Mouse (Mus musculus) testis, adult 10 weeks (tissue): ENCODE data around the gene Sugp2. TPM values are rescaled to one million over a fixed set of nuclear protein-coding genes. Genes with fewer than 3 reads are reported as not detected.

Experiments used
- polyA plus RNA-seq: library from polyadenylated mRNA; stranded (reverse); fragments of 350-450 nt; fragmentation: Illumina TruSeq; extraction: RNeasy Lipid Tissue Mini Kit (QIAGEN cat#74804); gene quantifications from one replicate; pipeline ENCODE4 v1.2.3, GENCODE M21; 2014; ENCODE audit warnings: low read depth, low replicate concordance

Gene Sugp2
- 123 TPM for polyA plus RNA-seq

DNA sequence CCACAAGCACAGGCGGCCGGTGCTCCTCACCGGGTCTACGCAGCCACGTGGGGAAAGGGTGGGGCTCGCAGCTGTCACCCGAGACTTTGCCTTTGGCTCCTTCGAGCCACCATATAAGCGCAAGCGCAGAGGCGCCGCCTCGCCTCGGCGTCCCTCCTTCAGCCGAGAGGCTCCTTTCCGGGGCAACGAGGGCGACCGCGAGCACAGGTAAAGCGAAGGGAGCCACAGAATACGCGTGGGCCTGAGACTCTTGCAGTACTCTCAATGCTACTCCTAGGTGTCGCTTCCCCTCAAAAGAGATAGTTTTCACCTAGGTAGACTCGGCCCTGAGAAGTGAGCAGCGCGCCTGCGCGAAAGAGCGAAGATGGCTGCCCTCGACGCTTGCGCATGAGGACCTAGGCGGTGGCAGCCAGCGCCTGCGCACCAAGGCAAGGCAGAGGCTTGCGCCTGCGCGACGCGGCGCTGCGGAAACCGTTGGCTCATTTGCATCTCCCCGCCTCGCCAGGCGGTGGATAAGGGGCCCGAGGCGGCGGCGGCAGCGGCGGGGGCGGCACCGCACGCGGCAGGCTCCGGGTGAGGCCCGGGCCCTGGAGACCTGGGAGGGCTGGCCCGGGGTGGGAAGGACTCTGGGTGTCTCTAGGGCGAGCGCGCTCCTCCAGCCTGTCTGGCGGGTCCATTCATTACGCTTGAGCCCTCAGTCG is at the start of gene Sugp2, which contains the start of gene Armc6:
Sugp2 (plus strand) TSS at position 147 of the 701 bp plus-strand sequence.
Armc6 (minus strand) TSS at position 387 of the 701 bp plus-strand sequence.

DNA sequence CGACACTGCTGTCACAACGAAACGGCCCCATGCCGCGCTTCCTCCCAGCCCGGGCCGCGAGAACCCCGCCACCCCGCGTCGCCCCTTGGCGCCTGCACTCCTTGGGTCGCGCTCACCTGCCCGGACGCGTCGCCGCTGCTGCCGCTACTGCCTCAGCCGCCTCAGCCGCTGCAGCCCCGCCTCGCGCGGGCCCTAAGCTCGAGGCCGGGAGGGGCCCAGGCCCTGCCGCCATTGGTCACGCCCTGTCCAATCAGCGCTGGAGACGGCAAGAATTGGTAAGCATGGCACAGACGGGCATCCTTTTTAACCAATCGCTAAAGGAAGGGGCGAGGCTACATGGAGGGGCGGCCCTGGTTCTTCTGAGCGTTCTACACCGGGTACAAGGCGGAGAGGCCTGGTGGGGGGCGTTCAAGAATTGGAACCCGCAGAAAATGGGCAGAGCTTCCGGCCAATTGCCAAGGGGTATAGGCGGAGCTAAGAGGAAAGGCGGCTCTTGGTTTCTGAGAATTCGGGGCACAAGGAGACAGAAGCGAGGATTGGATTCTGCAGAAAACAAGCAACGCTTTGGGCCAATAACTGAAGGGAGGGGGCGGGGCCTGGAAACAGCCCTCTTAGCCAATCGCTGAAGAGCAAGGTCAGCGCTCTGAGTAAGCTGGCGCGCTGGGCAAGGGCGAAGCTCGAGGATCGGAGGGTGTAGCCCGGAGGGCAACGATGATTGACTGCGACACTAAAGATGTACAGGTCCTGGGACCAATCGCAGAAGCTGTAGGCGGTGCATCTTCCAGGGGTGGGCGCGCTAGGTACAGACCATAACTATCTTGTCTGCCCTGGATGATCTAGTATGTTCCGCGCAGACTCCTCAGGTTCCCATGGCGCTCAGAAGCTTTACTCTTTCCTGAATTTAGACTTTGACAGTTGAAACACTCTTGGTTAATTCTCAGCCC is 21.6 kb upstream of the Sugp2 start, which contains the start of gene Slc25a42:
Slc25a42 (minus strand) TSS at position 194 of the 944 bp plus-strand sequence.

DNA sequence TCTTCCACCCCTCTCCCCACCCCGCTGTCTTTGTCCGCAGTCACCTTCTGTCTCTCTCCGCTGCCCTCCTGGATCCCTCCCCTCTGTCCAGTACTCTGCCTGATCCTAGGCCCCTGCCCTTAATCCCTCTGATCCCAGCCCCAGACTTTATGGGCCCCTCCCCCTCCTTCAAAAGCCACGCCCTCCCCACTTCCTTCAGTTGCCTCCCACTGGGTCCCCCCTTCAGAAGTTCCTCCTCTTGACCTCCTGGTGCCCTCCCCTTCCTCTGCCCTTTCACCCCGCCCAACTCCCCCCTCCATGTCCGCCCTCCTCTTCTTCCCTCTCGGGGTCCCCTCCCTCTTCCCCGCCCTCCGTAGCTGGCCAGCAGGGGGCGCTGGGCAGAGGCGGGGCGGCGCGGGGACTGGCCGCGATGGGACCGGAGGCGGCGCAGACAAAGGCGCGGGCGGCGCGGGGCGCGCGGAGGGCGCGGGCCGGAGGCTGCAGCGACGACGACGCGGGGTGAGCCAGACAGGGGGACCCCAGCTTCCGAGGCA is 48.6 kb downstream of the Sugp2 start, which contains the start of gene Homer3:
Homer3 (plus strand) TSS at position 225 of the 533 bp plus-strand sequence.

DNA sequence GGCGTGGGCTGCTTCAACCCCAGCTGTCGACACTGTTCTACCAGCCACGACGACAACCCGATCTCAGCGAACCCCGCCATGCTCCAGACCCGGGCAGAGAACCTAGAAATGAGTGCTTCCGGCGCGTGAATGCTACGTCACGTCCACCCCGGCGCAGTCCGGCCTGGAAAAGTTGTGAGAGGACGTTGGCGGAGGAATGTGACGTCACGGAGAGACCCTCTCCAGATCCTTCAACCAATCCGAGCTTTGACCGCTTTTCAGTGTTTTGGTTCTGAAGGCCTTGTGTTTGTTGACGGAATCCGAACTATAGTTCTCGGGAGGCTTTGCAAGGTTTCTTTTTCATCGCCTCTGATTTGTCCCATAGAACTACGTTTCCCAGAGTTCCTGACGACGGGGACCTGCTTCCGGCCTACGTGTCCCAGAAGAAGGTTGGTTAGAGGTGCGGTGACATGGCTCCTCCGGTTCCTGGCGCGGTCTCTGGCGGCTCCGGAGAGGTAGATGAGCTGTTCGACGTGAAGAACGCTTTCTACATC is 68.4 kb downstream of the Sugp2 start, which contains the start of the genes Ddx49 and Cope:
Ddx49 (minus strand) TSS at position 132 of the 533 bp plus-strand sequence.
Cope (plus strand) TSS at position 161 of the 533 bp plus-strand sequence.

DNA sequence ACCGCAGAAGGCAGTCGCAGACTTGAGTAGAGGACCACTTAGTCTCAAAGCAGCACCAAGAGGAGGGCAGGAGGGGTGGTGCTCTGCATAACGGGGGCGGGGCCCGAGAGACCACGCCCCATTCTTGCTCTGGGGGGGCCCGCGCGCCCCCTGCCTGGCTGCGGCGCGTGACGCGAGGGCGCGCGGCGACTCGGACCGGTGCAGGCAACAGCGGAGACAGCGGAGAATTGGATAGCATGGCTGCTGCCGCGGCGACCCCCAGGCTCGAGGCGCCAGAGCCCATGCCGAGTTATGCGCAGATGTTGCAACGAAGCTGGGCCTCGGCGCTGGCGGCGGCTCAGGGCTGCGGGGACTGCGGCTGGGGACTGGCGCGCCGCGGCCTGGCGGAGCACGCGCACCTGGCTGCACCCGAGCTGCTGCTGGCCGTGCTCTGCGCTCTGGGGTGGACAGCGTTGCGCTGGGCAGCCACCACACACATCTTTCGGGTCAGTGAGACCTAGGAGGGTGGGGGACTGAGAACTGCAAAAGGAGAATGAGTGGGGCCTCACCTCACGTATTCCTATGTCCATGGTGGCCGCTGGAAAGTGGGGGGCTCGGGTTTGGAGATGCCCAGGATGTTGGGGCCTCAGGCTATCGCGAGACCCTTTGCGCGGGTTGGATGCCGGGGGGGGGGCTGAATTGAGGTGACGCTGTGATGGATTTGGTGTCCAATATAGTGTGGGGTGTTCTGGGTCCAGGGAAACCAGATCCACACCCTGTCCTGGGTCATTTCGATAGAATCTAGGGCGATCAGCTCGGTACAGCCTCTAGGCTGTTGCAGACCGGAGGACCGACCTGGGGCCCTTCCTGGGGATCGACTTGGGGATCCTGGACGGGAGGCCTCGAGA is 81.8 kb downstream of the Sugp2 start, which contains the start of gene Cers1:
Cers1 (plus strand) TSS at position 152 of the 887 bp plus-strand sequence.

DNA sequence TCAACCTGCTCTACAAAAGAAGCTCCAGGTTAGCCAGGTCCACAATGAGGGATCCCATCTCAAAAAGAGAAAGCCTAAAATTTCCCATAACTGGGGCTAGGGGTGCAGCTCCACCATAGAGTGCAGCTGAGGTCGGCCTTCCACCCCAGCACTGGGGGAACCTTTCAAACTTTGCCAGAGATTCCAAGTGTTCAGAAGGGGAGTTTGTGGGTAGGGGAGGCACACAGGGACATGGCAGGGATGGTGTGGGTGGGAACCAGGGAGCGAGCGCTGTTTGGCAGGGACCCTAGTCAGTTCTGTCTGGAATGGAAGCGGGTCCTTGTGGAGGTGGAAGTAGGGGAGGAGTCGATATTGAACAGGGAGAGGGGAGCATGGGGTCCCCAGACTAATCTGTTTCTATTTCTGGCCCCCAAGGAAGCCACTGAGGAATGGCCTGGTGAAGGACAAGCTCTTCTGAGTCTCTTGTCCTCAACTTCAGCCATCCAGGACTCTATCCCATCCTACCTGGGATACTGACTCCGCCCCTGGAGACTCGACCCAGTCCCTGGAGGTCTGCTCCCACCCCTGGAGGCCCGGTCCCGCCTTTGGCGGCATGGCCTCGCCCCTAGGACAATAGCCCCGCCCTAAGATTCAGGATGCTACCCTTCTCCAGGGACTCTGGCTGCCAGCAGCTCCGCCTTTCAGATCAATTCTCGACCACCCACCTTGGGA is 95.3 kb downstream of the Sugp2 start, which contains the start of gene Gdf1:
Gdf1 (plus strand) TSS at position 694 of the 711 bp plus-strand sequence.

Other genes with a start within 250 kb of the Sugp2 start
- gene Gatad2a, start 237.8 kb upstream of the Sugp2 start, polyA plus RNA-seq = 7.2 TPM
- 7.5 TPM for gene Mau2, start 191.5 kb upstream of the Sugp2 start, polyA plus RNA-seq
- 18.5 TPM for gene Sugp1, start 191.4 kb upstream of the Sugp2 start, polyA plus RNA-seq
- gene Tm6sf2, start 161.3 kb upstream of the Sugp2 start, polyA plus RNA-seq = 0.66 TPM
- gene Hapln4, start 150.8 kb upstream of the Sugp2 start, polyA plus RNA-seq = 0.06 TPM
- 0.62 TPM for gene Ncan, start 113.4 kb upstream of the Sugp2 start, polyA plus RNA-seq
- 0.80 TPM for gene Nr2c2ap, start 102.9 kb upstream of the Sugp2 start, polyA plus RNA-seq
- gene Rfxank, start 95.1 kb upstream of the Sugp2 start, polyA plus RNA-seq = 0.57 TPM
- gene Borcs8, start 94.7 kb upstream of the Sugp2 start, polyA plus RNA-seq = 10.0 TPM
- not detected for gene Mef2b, start 94.5 kb upstream of the Sugp2 start, polyA plus RNA-seq
- gene Tmem161a, start 61.9 kb upstream of the Sugp2 start, polyA plus RNA-seq = 1.4 TPM
- 0.84 TPM for gene Slc25a42, start 21.9 kb upstream of the Sugp2 start, polyA plus RNA-seq
- gene Armc6, start 240 bp downstream of the Sugp2 start, polyA plus RNA-seq = 0.36 TPM
- 0.17 TPM for gene Homer3, start 48.6 kb downstream of the Sugp2 start, polyA plus RNA-seq
- 10.8 TPM for gene Ddx49, start 68.3 kb downstream of the Sugp2 start, polyA plus RNA-seq
- gene Cope, start 68.3 kb downstream of the Sugp2 start, polyA plus RNA-seq = 1.9 TPM
- gene Cers1, start 81.5 kb downstream of the Sugp2 start, polyA plus RNA-seq = not detected
- not detected for gene Gdf1, start 95.6 kb downstream of the Sugp2 start, polyA plus RNA-seq
- 3.9 TPM for gene Upf1, start 119.1 kb downstream of the Sugp2 start, polyA plus RNA-seq
- 3.0 TPM for gene Comp, start 139.3 kb downstream of the Sugp2 start, polyA plus RNA-seq
- gene Crtc1, start 205.4 kb downstream of the Sugp2 start, polyA plus RNA-seq = 1.0 TPM
- 0.74 TPM for gene Klhl26, start 242.7 kb downstream of the Sugp2 start, polyA plus RNA-seq